Mouse (Mus musculus) spleen, adult 2 months (tissue): ENCODE measurements around the gene Capn10.

ENCODE experiments used
- CTCF ChIP-seq: fragments of 200-500 bp; IDR thresholded peaks from 2 replicates; pipeline ENCODE4 v1.5.1; 2011; ENCODE audit warnings: mild to moderate bottlenecking, inconsistent platforms; ENCODE audit not compliant: insufficient read depth, insufficient read length, insufficient replicate concordance; ENCODE audit errors: extremely low read depth
- POLR2A ChIP-seq: fragments of 200-500 bp; IDR thresholded peaks from 2 replicates; pipeline ENCODE4 v1.6.1; 2011; ENCODE audit warnings: low read depth, low read length, inconsistent platforms

DNA sequence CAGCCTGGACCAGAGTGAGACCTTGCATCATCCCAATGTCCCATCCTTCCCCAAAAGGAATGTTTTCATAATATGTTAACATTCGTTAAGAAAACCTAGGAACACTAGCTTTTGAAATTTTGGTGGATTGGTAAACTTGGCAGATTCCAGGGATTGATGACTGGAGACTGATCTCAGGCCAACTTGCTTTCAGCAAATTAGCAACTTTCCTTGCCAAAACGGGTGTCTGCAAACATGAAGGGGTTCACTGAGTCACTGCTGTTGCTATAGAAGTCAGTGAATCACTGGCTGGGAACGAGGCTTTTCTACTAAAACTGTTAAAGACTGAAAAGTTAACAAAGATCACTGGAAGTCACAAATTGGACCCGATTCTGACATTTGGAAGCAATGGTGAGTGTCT is 30.5 kb upstream of the Capn10 start:
- no peak for TF ChIP-seq POLR2A
- TF ChIP-seq CTCF: no peak
